Mouse (Mus musculus): ENCODE results near the gene Zan. TPM values are rescaled to one million over a fixed set of nuclear protein-coding genes. Genes with fewer than 3 reads are reported as not detected.

Gene Zan
- polyA plus RNA-seq, 1 experiment: 0.15 TPM

GRCm38 (mm10) chr5:137340222-137340621 lies 136.6 kb downstream of the Zan start:
- Histone ChIP-seq H3K27ac (ENCODE audit: insufficient read depth, low read length) (no peak overlapping the region), H3K4me1 (ENCODE audit: control insufficient read depth, insufficient read depth, low read length) (no peaks in the 10 kb centered on the region), H3K4me3 (ENCODE audit: insufficient read depth, low read length) (0 out of 2 replicates have a peak overlapping the region, but pooled peaks have one; percentile 61)
- TF ChIP-seq CTCF (IDR thresholded peaks at IDR 0.05; ENCODE audit: extremely low read depth, insufficient read depth, low read length) (no peak), POLR2A (IDR thresholded peaks at IDR 0.05; ENCODE audit: extremely low read depth, insufficient read depth, low read length) (no peak)

- H3K4me3 ChIP-seq (ENCODE audit: insufficient read depth, low read length): peak overlapping the region; percentile 61
- no peak overlapping the region for H3K27ac ChIP-seq (ENCODE audit: insufficient read depth, low read length)
- H3K4me1 ChIP-seq (ENCODE audit: control insufficient read depth, insufficient read depth, low read length): no peaks in the 10 kb centered on the region
- TF ChIP-seq POLR2A (IDR thresholded peaks at IDR 0.05; ENCODE audit: extremely low read depth, insufficient read depth, low read length): 0 out of 2 replicates have a peak, but pooled peaks have one; percentile 35
- no peak for TF ChIP-seq CTCF (IDR thresholded peaks at IDR 0.05; ENCODE audit: extremely low read depth, insufficient read depth, low read length)
Measured at GRCm38 (mm10) chr5:137339290-137339979, 137.4 kb downstream of the Zan start.

- Histone ChIP-seq H3K27ac (ENCODE audit: insufficient read depth, low read length) (peak overlapping the region; percentile 14; the same call in 1 of the 2 replicates), H3K4me3 (ENCODE audit: insufficient read depth, low read length) (peak overlapping the region; percentile 61), H3K4me1 (ENCODE audit: control insufficient read depth, insufficient read depth, low read length) (no peaks in the 10 kb centered on the region)
- no peak for TF ChIP-seq POLR2A (IDR thresholded peaks at IDR 0.05; ENCODE audit: extremely low read depth, insufficient read depth, low read length)
- TF ChIP-seq CTCF (IDR thresholded peaks at IDR 0.05; ENCODE audit: extremely low read depth, insufficient read depth, low read length): no peak
Measured at GRCm38 (mm10) chr5:137338663-137339289, 138.1 kb downstream of the Zan start.

- TF ChIP-seq CTCF (IDR thresholded peaks at IDR 0.05; ENCODE audit: extremely low read depth, insufficient read depth, low read length): no peak
- TF ChIP-seq POLR2A (IDR thresholded peaks at IDR 0.05; ENCODE audit: extremely low read depth, insufficient read depth, low read length): peak; percentile 73
- Histone ChIP-seq H3K4me3 (ENCODE audit: insufficient read depth, low read length) (peak overlapping the region; percentile 61), H3K27ac (ENCODE audit: insufficient read depth, low read length) (peak overlapping the region; percentile 14; the same call in 1 of the 2 replicates), H3K4me1 (ENCODE audit: control insufficient read depth, insufficient read depth, low read length) (no peaks in the 10 kb centered on the region)
Measured at GRCm38 (mm10) chr5:137338256-137338655, 138.6 kb downstream of the Zan start.

GRCm38 (mm10) chr5:137337190-137337589 lies 139.7 kb downstream of the Zan start:
- Histone ChIP-seq H3K4me3 (ENCODE audit: insufficient read depth, low read length) (no peak overlapping the region), H3K4me1 (ENCODE audit: control insufficient read depth, insufficient read depth, low read length) (peaks cover 2% of the 10 kb centered on the region; the same call in 1 of the 2 replicates), H3K27ac (ENCODE audit: insufficient read depth, low read length) (no peak overlapping the region)
- no peak for TF ChIP-seq POLR2A (IDR thresholded peaks at IDR 0.05; ENCODE audit: extremely low read depth, insufficient read depth, low read length)

- Histone ChIP-seq H3K4me1 (ENCODE audit: control insufficient read depth, insufficient read depth, low read length) (peaks cover 2% of the 10 kb centered on the region; the same call in 1 of the 2 replicates), H3K27ac (ENCODE audit: insufficient read depth, low read length) (no peak overlapping the region), H3K4me3 (ENCODE audit: insufficient read depth, low read length) (no peak overlapping the region)
- TF ChIP-seq CTCF (IDR thresholded peaks at IDR 0.05; ENCODE audit: extremely low read depth, insufficient read depth, low read length): no peak
- no peak for TF ChIP-seq POLR2A (IDR thresholded peaks at IDR 0.05; ENCODE audit: extremely low read depth, insufficient read depth, low read length)
Measured at GRCm38 (mm10) chr5:137335066-137335465, 141.8 kb downstream of the Zan start.

- TF ChIP-seq CTCF (IDR thresholded peaks at IDR 0.05; ENCODE audit: extremely low read depth, insufficient read depth, low read length) (no peak), POLR2A (IDR thresholded peaks at IDR 0.05; ENCODE audit: extremely low read depth, insufficient read depth, low read length) (no peak)
- Histone ChIP-seq H3K4me3 (ENCODE audit: insufficient read depth, low read length) (peak overlapping the region; percentile 47; the same call in 1 of the 2 replicates), H3K4me1 (ENCODE audit: control insufficient read depth, insufficient read depth, low read length) (peaks cover 2% of the 10 kb centered on the region; the same call in 1 of the 2 replicates), H3K27ac (ENCODE audit: insufficient read depth, low read length) (no peak overlapping the region)
Measured at GRCm38 (mm10) chr5:137334317-137334716, 142.5 kb downstream of the Zan start.

- TF ChIP-seq POLR2A (IDR thresholded peaks at IDR 0.05; ENCODE audit: extremely low read depth, insufficient read depth, low read length): 0 out of 2 replicates have a peak, but pooled peaks have one; percentile 51
- TF ChIP-seq CTCF (IDR thresholded peaks at IDR 0.05; ENCODE audit: extremely low read depth, insufficient read depth, low read length): peak; percentile 73
- Histone ChIP-seq H3K4me3 (ENCODE audit: insufficient read depth, low read length) (peak within 1 kb of the TSS; percentile 47), H3K27ac (ENCODE audit: insufficient read depth, low read length) (no peak within 1 kb of the TSS), H3K4me1 (ENCODE audit: control insufficient read depth, insufficient read depth, low read length) (peaks cover 2% of the 10 kb centered on the region; the same call in 1 of the 2 replicates)
Measured at GRCm38 (mm10) chr5:137333512-137334174, 143.2 kb downstream of the Zan start, which contains the start of gene Slc12a9. TSS of gene Slc12a9 (minus strand) at chr5:137333597.

- TF ChIP-seq POLR2A (IDR thresholded peaks at IDR 0.05; ENCODE audit: extremely low read depth, insufficient read depth, low read length): no peak
- TF ChIP-seq CTCF (IDR thresholded peaks at IDR 0.05; ENCODE audit: extremely low read depth, insufficient read depth, low read length): no peak
- Histone ChIP-seq H3K27ac (ENCODE audit: insufficient read depth, low read length) (no peak overlapping the region), H3K4me1 (ENCODE audit: control insufficient read depth, insufficient read depth, low read length) (peaks cover 2% of the 10 kb centered on the region; the same call in 1 of the 2 replicates), H3K4me3 (ENCODE audit: insufficient read depth, low read length) (peak overlapping the region; percentile 47)
Measured at GRCm38 (mm10) chr5:137332857-137333511, 143.9 kb downstream of the Zan start.

All from cortical plate, adult 2 months (tissue).